Mouse (Mus musculus) intestine, postnatal 0 days (tissue): ENCODE results near the gene Il6ra. TPM values are rescaled to one million over a fixed set of nuclear protein-coding genes. Genes with fewer than 3 reads are reported as not detected.

Experiments used
- ATAC-seq: fragments of 200-750 bp; cut with Nextera tagmentation; 2 replicates; pipeline ENCODE4 v1.8.0; 2017; ENCODE audit warnings: mild to moderate bottlenecking, moderate TSS enrichment, moderate library complexity
- H3K27ac ChIP-seq: fragments of 300-500 bp; sonication (generic); 2 replicates; pipeline ENCODE4 v1.5.1; 2014; ENCODE audit warnings: mild to moderate bottlenecking, low read depth, low read length, moderate library complexity
- H3K27me3 ChIP-seq: fragments of 300-500 bp; sonication (generic); replicated peaks from 2 replicates; pipeline ENCODE4 v1.6.1; 2014; ENCODE audit warnings: low read length, mixed read lengths; ENCODE audit not compliant: control insufficient read depth, insufficient read depth
- H3K36me3 ChIP-seq: fragments of 300-500 bp; sonication (generic); 2 replicates; pipeline ENCODE4 v1.6.1; 2014; ENCODE audit warnings: mild to moderate bottlenecking, moderate library complexity; ENCODE audit not compliant: control insufficient read depth, insufficient read depth
- H3K4me1 ChIP-seq: fragments of 300-500 bp; sonication (generic); replicated peaks from 2 replicates; pipeline ENCODE4 v1.6.1; 2014; ENCODE audit warnings: antibody characterized with exemption, low read length, mixed read lengths; ENCODE audit not compliant: control insufficient read depth, insufficient read depth
- H3K4me2 ChIP-seq: fragments of 300-500 bp; sonication (generic); replicated peaks from 2 replicates; pipeline ENCODE4 v1.6.1; 2014; ENCODE audit warnings: low read depth, mild to moderate bottlenecking, moderate library complexity
- H3K4me3 ChIP-seq: fragments of 300-500 bp; sonication (generic); 2 replicates; pipeline ENCODE4 v1.5.1; 2014; ENCODE audit warnings: low read depth, low read length
- H3K9ac ChIP-seq: fragments of 300-500 bp; sonication (generic); 2 replicates; pipeline ENCODE4 v1.6.1; 2014; ENCODE audit warnings: mild to moderate bottlenecking, low read depth, low read length
- H3K9me3 ChIP-seq: fragments of 300-500 bp; sonication (generic); 2 replicates; pipeline ENCODE4 v1.6.1; 2016; ENCODE audit warnings: mixed run types; ENCODE audit not compliant: control insufficient read depth
- CTCF ChIP-seq: sonication (generic); IDR thresholded peaks from 2 replicates; pipeline ENCODE4 v1.5.1; 2016; ENCODE audit warnings: low read depth, mild to moderate bottlenecking, control low read depth, antibody characterized with exemption, moderate library complexity
- WGBS: fragments of 180-500 bp; shearing (Covaris S2); extraction: QIAGEN DNeasy Blood & Tissue Kit; methylation state at CpG from one replicate; pipeline ENCODE4 v1.1.7; 2014; 5-methylcytosine and 5-hydroxymethylcytosine counted together
- polyA plus RNA-seq: library from polyadenylated mRNA; unstranded; fragments of >200 nt; fragmentation: Nextera tagmentation; extraction: Ambion mirVana; gene quantifications from 2 replicates; pipeline ENCODE4 v1.2.1, GENCODE M21; 2015

The Il6ra gene
- polyA plus RNA-seq, 1 experiment from 2014 or later = 2.8 TPM

- no peak for ATAC-seq
- no peak overlapping the region for H3K27ac ChIP-seq
- TF ChIP-seq CTCF = no peak
Observed at GRCm38 (mm10) chr3:89880036-89880851, 32.8 kb downstream of the Il6ra start.

GRCm38 (mm10) chr3:89879326-89879725 lies 33.7 kb downstream of the Il6ra start:
- no peaks in the 10 kb centered on the region for H3K36me3 ChIP-seq
- no peaks in the 10 kb centered on the region for H3K27me3 ChIP-seq
- no peak overlapping the region for H3K9ac ChIP-seq
- no peak for ATAC-seq
- no peaks in the 10 kb centered on the region for H3K9me3 ChIP-seq
- no peak overlapping the region for H3K4me3 ChIP-seq
- no peaks in the 10 kb centered on the region for H3K4me1 ChIP-seq
- TF ChIP-seq CTCF = no peak
- no peak overlapping the region for H3K4me2 ChIP-seq
- no peak overlapping the region for H3K27ac ChIP-seq
- WGBS = 65% methylated on average over 3 of the region's 3 CpGs

More at GRCm38 (mm10) chr3:89880036-89880851, 32.8 kb downstream of the Il6ra start:
- Histone ChIP-seq H3K27me3 (no peaks in the 10 kb centered on the region), H3K4me2 (no peak overlapping the region), H3K9me3 (no peaks in the 10 kb centered on the region), H3K4me1 (no peaks in the 10 kb centered on the region), H3K9ac (no peak overlapping the region), H3K36me3 (no peaks in the 10 kb centered on the region), H3K4me3 (no peak overlapping the region)
- 50% methylated on average over 5 of the region's 5 CpGs for WGBS

- no peak for TF ChIP-seq CTCF
- no peak overlapping the region for H3K27ac ChIP-seq
- H3K4me2 ChIP-seq = no peak overlapping the region
- WGBS = 60% methylated on average over 3 of the region's 3 CpGs
- H3K27me3 ChIP-seq = no peaks in the 10 kb centered on the region
- no peaks in the 10 kb centered on the region for H3K36me3 ChIP-seq
- H3K9me3 ChIP-seq = no peaks in the 10 kb centered on the region
- H3K4me1 ChIP-seq = no peaks in the 10 kb centered on the region
- no peak overlapping the region for H3K4me3 ChIP-seq
- ATAC-seq = no peak
- no peak overlapping the region for H3K9ac ChIP-seq
Observed at GRCm38 (mm10) chr3:89878456-89878855, 34.5 kb downstream of the Il6ra start.

- Histone ChIP-seq H3K4me3 (no peak overlapping the region), H3K9me3 (no peaks in the 10 kb centered on the region), H3K27me3 (no peaks in the 10 kb centered on the region), H3K36me3 (no peaks in the 10 kb centered on the region), H3K9ac (no peak overlapping the region), H3K4me1 (no peaks in the 10 kb centered on the region), H3K27ac (no peak overlapping the region), H3K4me2 (no peak overlapping the region)
- no peak for ATAC-seq
- 88% methylated on average over 8 of the region's 8 CpGs for WGBS
- TF ChIP-seq CTCF = no peak
Observed at GRCm38 (mm10) chr3:89877129-89877528, 35.9 kb downstream of the Il6ra start.

GRCm38 (mm10) chr3:89876469-89876868 lies 36.5 kb downstream of the Il6ra start:
- TF ChIP-seq CTCF = no peak
- Histone ChIP-seq H3K36me3 (no peaks in the 10 kb centered on the region), H3K27me3 (no peaks in the 10 kb centered on the region), H3K9ac (no peak overlapping the region), H3K4me2 (no peak overlapping the region), H3K4me1 (no peaks in the 10 kb centered on the region), H3K4me3 (no peak overlapping the region), H3K9me3 (no peaks in the 10 kb centered on the region), H3K27ac (no peak overlapping the region)
- ATAC-seq = no peak
- 62% methylated on average over 4 of the region's 4 CpGs for WGBS

GRCm38 (mm10) chr3:89875781-89876180 lies 37.2 kb downstream of the Il6ra start:
- Histone ChIP-seq H3K4me3 (no peak overlapping the region), H3K27ac (no peak overlapping the region), H3K36me3 (no peaks in the 10 kb centered on the region), H3K4me1 (no peaks in the 10 kb centered on the region), H3K4me2 (no peak overlapping the region), H3K9ac (no peak overlapping the region), H3K9me3 (no peaks in the 10 kb centered on the region), H3K27me3 (no peaks in the 10 kb centered on the region)
- TF ChIP-seq CTCF = no peak
- no peak for ATAC-seq
- WGBS = 82% methylated on average over 8 of the region's 8 CpGs
